12 mouse cellular contexts compared by ENCODE assay signal in the genomic region with DNA sequence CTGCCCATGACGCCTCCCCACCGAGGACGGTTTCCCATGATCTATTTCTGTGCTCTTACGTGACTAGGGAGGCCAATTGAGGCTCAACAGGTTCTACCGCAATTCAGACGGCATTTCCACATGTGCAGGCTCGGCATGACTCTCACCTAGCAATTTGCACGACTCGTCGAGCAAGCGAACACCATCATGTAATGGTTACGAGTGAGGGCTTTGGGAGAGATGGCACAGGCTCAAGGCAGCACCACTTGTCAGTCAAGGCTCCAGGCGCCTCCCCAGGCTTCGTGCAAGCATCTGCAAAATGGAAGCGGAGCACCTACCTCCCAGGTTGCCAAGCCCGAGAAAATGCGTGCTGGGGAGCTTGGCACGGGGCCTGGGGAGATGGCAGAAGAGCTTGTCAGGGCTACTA. TPM values are rescaled to one million over a fixed set of nuclear protein-coding genes. Genes with fewer than 3 reads are reported as not detected.
DNase-seq lines count a peak whose midpoint lies in the region; ATAC-seq and TF ChIP-seq lines count a peak whose summit lies in the region.
"Had no signal": no experiment of that assay in that cellular context is flagged by ENCODE, and none has a peak within 500 bp of the region (broad histone marks: within the 10 kb centered on the region; RNA-seq: fewer than 3 reads in every experiment).

No protein-coding gene starts in this region.

- TF ChIP-seq CTCF in brain, embryonic 14.5 days (IDR thresholded peaks at IDR 0.05; ENCODE audit: borderline replicate concordance, extremely low read depth, insufficient read depth, insufficient read length), result no peak

- TF ChIP-seq POLR2A in brain, embryonic 14.5 days (IDR thresholded peaks at IDR 0.05; ENCODE audit: borderline replicate concordance, extremely low read depth, insufficient read depth, insufficient read length, poor library complexity, severe bottlenecking), result no peak

- H3K36me3 ChIP-seq in intestine, embryonic 14.5 days (ENCODE audit: control insufficient read depth, insufficient read depth, low read length), result peaks cover 8% of the 10 kb centered on the region
- no peaks in the 10 kb centered on the region for H3K36me3 ChIP-seq in intestine, embryonic 15.5 days
- peaks cover 9% of the 10 kb centered on the region for H3K36me3 ChIP-seq in heart, embryonic 13.5 days
- H3K36me3 ChIP-seq: midbrain, embryonic 15.5 days had no signal

- H3K4me1 ChIP-seq in intestine, embryonic 14.5 days (replicated peaks; ENCODE audit: control insufficient read depth, insufficient read depth, low read length), result peaks cover 85% of the 10 kb centered on the region
- peaks cover 80% of the 10 kb centered on the region for H3K4me1 ChIP-seq in intestine, embryonic 15.5 days (replicated peaks)
- H3K4me1 ChIP-seq in heart, embryonic 13.5 days, result peaks cover 97% of the 10 kb centered on the region

- H3K4me2 ChIP-seq in intestine, embryonic 14.5 days (ENCODE audit: low read length), result no peak overlapping the region
- H3K4me2 ChIP-seq in intestine, embryonic 15.5 days (replicated peaks), result no peak overlapping the region
- H3K4me2 ChIP-seq in heart, embryonic 13.5 days, result peak overlapping the region; percentile 43
- H3K4me2 ChIP-seq: hindbrain, embryonic 13.5 days; midbrain, embryonic 15.5 days had no signal

- DNase-seq in adrenal gland, postnatal 14 days, result peak; percentile 44
- DNase-seq in adrenal gland, adult 2 months, result no peak
- DNase-seq in intestine, embryonic 14.5 days (ENCODE audit: low spot score), result no peak
- peak; percentile 63 for DNase-seq in brain, embryonic 14.5 days (ENCODE audit: low read depth)
- no peak for DNase-seq in left cerebral cortex, postnatal 36 days (ENCODE audit: low spot score in 2 of 2)
- DNase-seq in embryo, embryonic 9.5 days (ENCODE audit: extremely low spot score), result no peak
- DNase-seq: adrenal gland, postnatal 10 days had no signal

- 0 out of 2 replicates have a peak overlapping the region, but pooled peaks have one; percentile 22 for H3K27ac ChIP-seq in intestine, embryonic 14.5 days (ENCODE audit: low read depth)
- H3K27ac ChIP-seq in intestine, embryonic 15.5 days, result no peak overlapping the region
- peak overlapping the region; percentile 68 for H3K27ac ChIP-seq in heart, embryonic 13.5 days (replicated peaks)
- H3K27ac ChIP-seq: hindbrain, embryonic 13.5 days; liver, embryonic 14.5 days; midbrain, embryonic 15.5 days had no signal

- H3K9ac ChIP-seq in intestine, embryonic 14.5 days (ENCODE audit: low read length), result no peak overlapping the region
- no peak overlapping the region for H3K9ac ChIP-seq in intestine, embryonic 15.5 days
- peak overlapping the region; percentile 64 for H3K9ac ChIP-seq in heart, embryonic 13.5 days
- H3K9ac ChIP-seq: liver, embryonic 14.5 days; midbrain, embryonic 15.5 days had no signal

- WGBS in intestine, embryonic 14.5 days, result 52% methylated on average over 18 of the region's 18 CpGs
- WGBS in intestine, embryonic 15.5 days, result 59% methylated on average over 18 of the region's 18 CpGs
- 44% methylated on average over 18 of the region's 18 CpGs for WGBS in heart, embryonic 13.5 days

- H3K4me3 ChIP-seq in intestine, embryonic 14.5 days (ENCODE audit: low read depth, low read length), result no peak overlapping the region
- no peak overlapping the region for H3K4me3 ChIP-seq in intestine, embryonic 15.5 days (replicated peaks)
- no peak overlapping the region for H3K4me3 ChIP-seq in heart, embryonic 13.5 days
- H3K4me3 ChIP-seq: hindbrain, embryonic 13.5 days; midbrain, embryonic 15.5 days had no signal

- H3K9me3 ChIP-seq in intestine, embryonic 14.5 days (ENCODE audit: control insufficient read depth, low read length), result no peaks in the 10 kb centered on the region
- H3K9me3 ChIP-seq in intestine, embryonic 15.5 days, result no peaks in the 10 kb centered on the region
- no peaks in the 10 kb centered on the region for H3K9me3 ChIP-seq in heart, embryonic 13.5 days
- H3K9me3 ChIP-seq: hindbrain, embryonic 13.5 days; midbrain, embryonic 15.5 days had no signal

- H3K27me3 ChIP-seq in intestine, embryonic 14.5 days (replicated peaks; ENCODE audit: control insufficient read depth, insufficient read depth, low read length), result no peaks in the 10 kb centered on the region
- H3K27me3 ChIP-seq in intestine, embryonic 15.5 days (replicated peaks), result no peaks in the 10 kb centered on the region
- no peaks in the 10 kb centered on the region for H3K27me3 ChIP-seq in heart, embryonic 13.5 days (replicated peaks)
- H3K27me3 ChIP-seq: hindbrain, embryonic 13.5 days; midbrain, embryonic 15.5 days had no signal

- ATAC-seq in intestine, embryonic 14.5 days (replicated peaks; ENCODE audit: low FRiP score, low TSS enrichment, low read depth), result no peak
- no peak for ATAC-seq in intestine, embryonic 15.5 days
- ATAC-seq in heart, embryonic 13.5 days (ENCODE audit: extremely low read depth, insufficient number of reproducible peaks, low FRiP score, low TSS enrichment), result no peak
- ATAC-seq: midbrain, embryonic 15.5 days had no signal

- intact Hi-C loops in left cerebral cortex, postnatal 36 days (cut with DNase I), result no loop called here

RNA-seq across cellular contexts. Expression of a gene that starts 18.0 kb away (rescaled TPM):
- 81.1 and 83.7 TPM in 2 replicates for total RNA-seq in adrenal gland, postnatal 14 days (2021)
- total RNA-seq in adrenal gland, adult 2 months (2021), result 100 to 1,000 TPM in 1 of 2 experiments, 10 to 100 TPM in 1; 67.8 to 127 TPM
- 99.3 and 131 TPM in 2 replicates for polyA plus RNA-seq in adrenal gland, adult 2 months (2012; rRNA removed)
- polyA plus RNA-seq in intestine, embryonic 14.5 days (2014; fragmentation: Nextera tagmentation; extraction: Ambion mirVana), result 45.4 and 53.2 TPM in 2 replicates
- 54.3 and 62.8 TPM in 2 replicates for polyA plus RNA-seq in intestine, embryonic 15.5 days (2015; fragmentation: Nextera tagmentation; extraction: Ambion mirVana)
- polyA plus RNA-seq in brain, embryonic 14.5 days (2012; rRNA removed), result 147 and 153 TPM in 2 replicates
- polyA plus RNA-seq in heart, embryonic 13.5 days (2015; fragmentation: Nextera tagmentation; extraction: Ambion mirVana), result 82.9 and 89.4 TPM in 2 replicates
- 100 to 1,000 TPM; 270 to 275 TPM for total RNA-seq in left cerebral cortex, postnatal 36 days (2021)

RNA-seq across cellular contexts. Expression of a gene that starts 22.5 kb away (rescaled TPM):
- total RNA-seq in adrenal gland, postnatal 14 days (2021), result 82.8 and 83.7 TPM in 2 replicates
- 100 to 1,000 TPM; 140 to 149 TPM for total RNA-seq in adrenal gland, adult 2 months (2021)
- polyA plus RNA-seq in adrenal gland, adult 2 months (2012; rRNA removed), result 254 and 297 TPM in 2 replicates
- polyA plus RNA-seq in intestine, embryonic 14.5 days (2014; fragmentation: Nextera tagmentation; extraction: Ambion mirVana), result 36.0 and 37.4 TPM in 2 replicates
- polyA plus RNA-seq in intestine, embryonic 15.5 days (2015; fragmentation: Nextera tagmentation; extraction: Ambion mirVana), result 31.1 and 33.9 TPM in 2 replicates
- polyA plus RNA-seq in brain, embryonic 14.5 days (2012; rRNA removed), result 56.9 and 67.0 TPM in 2 replicates
- 25.6 and 29.3 TPM in 2 replicates for polyA plus RNA-seq in heart, embryonic 13.5 days (2015; fragmentation: Nextera tagmentation; extraction: Ambion mirVana)
- total RNA-seq in left cerebral cortex, postnatal 36 days (2021), result 10 to 100 TPM; 56.1 to 67.2 TPM

RNA-seq across cellular contexts. Expression of a gene that starts 26.8 kb away (rescaled TPM):
- 78.7 and 81.0 TPM in 2 replicates for total RNA-seq in adrenal gland, postnatal 14 days (2021)
- total RNA-seq in adrenal gland, adult 2 months (2021), result 100 to 1,000 TPM in 1 of 2 experiments, 10 to 100 TPM in 1; 82.6 to 108 TPM
- polyA plus RNA-seq in adrenal gland, adult 2 months (2012; rRNA removed), result 35.8 and 40.1 TPM in 2 replicates
- polyA plus RNA-seq in intestine, embryonic 14.5 days (2014; fragmentation: Nextera tagmentation; extraction: Ambion mirVana), result 88.4 and 89.9 TPM in 2 replicates
- polyA plus RNA-seq in intestine, embryonic 15.5 days (2015; fragmentation: Nextera tagmentation; extraction: Ambion mirVana), result 118 and 140 TPM in 2 replicates
- 36.5 and 47.6 TPM in 2 replicates for polyA plus RNA-seq in brain, embryonic 14.5 days (2012; rRNA removed)
- 80.7 and 97.0 TPM in 2 replicates for polyA plus RNA-seq in heart, embryonic 13.5 days (2015; fragmentation: Nextera tagmentation; extraction: Ambion mirVana)
- 10 to 100 TPM; 58.0 to 58.7 TPM for total RNA-seq in left cerebral cortex, postnatal 36 days (2021)

RNA-seq across cellular contexts. Expression of a gene that starts 36.7 kb away (rescaled TPM):
- total RNA-seq in adrenal gland, postnatal 14 days (2021), result 1.7 and 2.3 TPM in 2 replicates
- under 1 TPM; 0.35 to 0.93 TPM for total RNA-seq in adrenal gland, adult 2 months (2021)
- polyA plus RNA-seq in adrenal gland, adult 2 months (2012; rRNA removed), result 1.2 and 1.6 TPM in 2 replicates
- 16.5 and 16.6 TPM in 2 replicates for polyA plus RNA-seq in intestine, embryonic 14.5 days (2014; fragmentation: Nextera tagmentation; extraction: Ambion mirVana)
- polyA plus RNA-seq in intestine, embryonic 15.5 days (2015; fragmentation: Nextera tagmentation; extraction: Ambion mirVana), result 13.1 and 13.5 TPM in 2 replicates
- polyA plus RNA-seq in brain, embryonic 14.5 days (2012; rRNA removed), result 5.0 and 8.2 TPM in 2 replicates
- 12.3 and 13.5 TPM in 2 replicates for polyA plus RNA-seq in heart, embryonic 13.5 days (2015; fragmentation: Nextera tagmentation; extraction: Ambion mirVana)
- 1 to 10 TPM; 1.2 TPM for total RNA-seq in left cerebral cortex, postnatal 36 days (2021)

RNA-seq across cellular contexts. Expression of a gene that starts 55.7 kb away (rescaled TPM):
- 14.4 and 16.5 TPM in 2 replicates for total RNA-seq in adrenal gland, postnatal 14 days (2021)
- total RNA-seq in adrenal gland, adult 2 months (2021), result 10 to 100 TPM in 1 of 2 experiments, 1 to 10 TPM in 1; 7.9 to 16.5 TPM
- polyA plus RNA-seq in adrenal gland, adult 2 months (2012; rRNA removed), result 23.9 and 26.8 TPM in 2 replicates
- 22.6 and 27.1 TPM in 2 replicates for polyA plus RNA-seq in intestine, embryonic 14.5 days (2014; fragmentation: Nextera tagmentation; extraction: Ambion mirVana)
- polyA plus RNA-seq in intestine, embryonic 15.5 days (2015; fragmentation: Nextera tagmentation; extraction: Ambion mirVana), result 23.8 and 26.4 TPM in 2 replicates
- 36.3 and 38.6 TPM in 2 replicates for polyA plus RNA-seq in brain, embryonic 14.5 days (2012; rRNA removed)
- 32.4 and 38.4 TPM in 2 replicates for polyA plus RNA-seq in heart, embryonic 13.5 days (2015; fragmentation: Nextera tagmentation; extraction: Ambion mirVana)
- total RNA-seq in left cerebral cortex, postnatal 36 days (2021), result 10 to 100 TPM; 24.2 to 27.3 TPM

Comparison
In these comparisons a context has a peak if more than half of its experiments do, and no peak if none do; other contexts are left out.
1. DNase-seq: peak in adrenal gland, postnatal 14 days (single experiment) and brain, embryonic 14.5 days (single experiment); none in adrenal gland, adult 2 months (single experiment), intestine, embryonic 14.5 days (single experiment), left cerebral cortex, postnatal 36 days (0 of 2) and embryo, embryonic 9.5 days (single experiment).